Mouse (Mus musculus) ovary, adult 18-20 months (tissue): ENCODE measurements around the gene Med21.

ENCODE experiments used
- DNase-seq: peaks from one replicate; pipeline ENCODE4 v3.0.0; 2022; ENCODE audit warnings: low spot score, mixed read lengths

The Med21 gene

GRCm38 (mm10) chr6:146640068-146640965, 2.0 kb upstream of the Med21 start:
- DNase-seq: no peak

GRCm38 (mm10) chr6:146640991-146641390, 1.4 kb upstream of the Med21 start:
- no peak for DNase-seq

GRCm38 (mm10) chr6:146641621-146642210, 631 bp upstream of the Med21 start:
- DNase-seq: no peak

- no peak for DNase-seq
These were observed 830 bp downstream of the Med21 start for GRCm38 (mm10) chr6:146643184-146643570.

GRCm38 (mm10) chr6:146650013-146650412, 7.7 kb downstream of the Med21 start:
- no peak for DNase-seq

GRCm38 (mm10) chr6:146651431-146651830, 9.1 kb downstream of the Med21 start:
- DNase-seq: no peak

GRCm38 (mm10) chr6:146653197-146653596, 10.8 kb downstream of the Med21 start:
- no peak for DNase-seq

- DNase-seq: no peak
These were observed 18.2 kb downstream of the Med21 start for GRCm38 (mm10) chr6:146660591-146660990.

- DNase-seq: no peak
These were observed 19.3 kb downstream of the Med21 start for GRCm38 (mm10) chr6:146661655-146662054.

- no peak for DNase-seq
These were observed 20.3 kb downstream of the Med21 start for GRCm38 (mm10) chr6:146662679-146663078.

- DNase-seq: peak; percentile 56
These were observed 21.8 kb downstream of the Med21 start for GRCm38 (mm10) chr6:146664116-146664515.

GRCm38 (mm10) chr6:146664917-146665316, 22.6 kb downstream of the Med21 start:
- DNase-seq: no peak

GRCm38 (mm10) chr6:146665408-146665807, 23.1 kb downstream of the Med21 start:
- DNase-seq: no peak

GRCm38 (mm10) chr6:146666811-146667210, 24.5 kb downstream of the Med21 start:
- no peak for DNase-seq

GRCm38 (mm10) chr6:146668606-146669005, 26.3 kb downstream of the Med21 start:
- DNase-seq: no peak

- no peak for DNase-seq
These were observed 28.9 kb downstream of the Med21 start for GRCm38 (mm10) chr6:146670956-146671855.

GRCm38 (mm10) chr6:146672106-146672505, 29.8 kb downstream of the Med21 start:
- DNase-seq: no peak

GRCm38 (mm10) chr6:146673696-146674095, 31.3 kb downstream of the Med21 start:
- no peak for DNase-seq

GRCm38 (mm10) chr6:146674420-146674819, 32.1 kb downstream of the Med21 start:
- DNase-seq: no peak

- no peak for DNase-seq
These were observed 32.7 kb downstream of the Med21 start for GRCm38 (mm10) chr6:146674881-146675536.

- DNase-seq: no peak
These were observed 34.6 kb downstream of the Med21 start for GRCm38 (mm10) chr6:146676904-146677303.
